Mouse (Mus musculus) limb, embryonic 15.5 days (tissue): ENCODE results near the gene Itga2b. TPM values are rescaled to one million over a fixed set of nuclear protein-coding genes. Genes with fewer than 3 reads are reported as not detected.

ENCODE experiments used
- ATAC-seq: fragments of 200-750 bp; cut with Nextera tagmentation; 2 replicates; pipeline ENCODE4 v1.8.0; 2017; ENCODE audit warnings: low read depth, moderate TSS enrichment; ENCODE audit not compliant: insufficient number of reproducible peaks, low FRiP score, low TSS enrichment
- H3K27ac ChIP-seq: fragments of 300-500 bp; sonication (generic); 2 replicates; pipeline ENCODE4 v1.5.1; 2015; ENCODE audit warnings: moderate library complexity, mild to moderate bottlenecking, inconsistent platforms
- H3K27me3 ChIP-seq: fragments of 300-500 bp; sonication (generic); 2 replicates; pipeline ENCODE4 v1.6.1; 2015; ENCODE audit warnings: inconsistent platforms
- H3K36me3 ChIP-seq: fragments of 300-500 bp; sonication (generic); 2 replicates; pipeline ENCODE4 v1.6.1; 2015; ENCODE audit warnings: inconsistent platforms
- H3K4me1 ChIP-seq: fragments of 300-500 bp; sonication (generic); 2 replicates; pipeline ENCODE4 v1.6.1; 2015; ENCODE audit warnings: inconsistent platforms
- H3K4me2 ChIP-seq: fragments of 300-500 bp; sonication (generic); 2 replicates; pipeline ENCODE4 v1.6.1; 2015; ENCODE audit warnings: mild to moderate bottlenecking, inconsistent platforms
- H3K4me3 ChIP-seq: fragments of 300-500 bp; sonication (generic); 2 replicates; pipeline ENCODE4 v1.5.1; 2015; ENCODE audit warnings: mild to moderate bottlenecking, inconsistent platforms
- H3K9ac ChIP-seq: fragments of 300-500 bp; sonication (generic); 2 replicates; pipeline ENCODE4 v1.6.1; 2015; ENCODE audit warnings: inconsistent platforms
- H3K9me3 ChIP-seq: fragments of 300-500 bp; sonication (generic); 2 replicates; pipeline ENCODE4 v1.6.1; 2016; ENCODE audit warnings: inconsistent platforms
- WGBS: fragments of 180-500 bp; shearing (Covaris S2); methylation state at CpG from one replicate; pipeline ENCODE4 v1.1.7; 2015; 5-methylcytosine and 5-hydroxymethylcytosine counted together
- polyA plus RNA-seq: library from polyadenylated mRNA; unstranded; fragments of >200 nt; fragmentation: Nextera tagmentation; extraction: Ambion mirVana; gene quantifications from 2 replicates; pipeline ENCODE4 v1.2.1, GENCODE M21; 2015

Itga2b gene
- polyA plus RNA-seq, 1 experiment from 2014 or later: 6.9 TPM

- Histone ChIP-seq H3K4me3 (no peak overlapping the region), H3K27ac (no peak overlapping the region), H3K9me3 (no peaks in the 10 kb centered on the region), H3K4me1 (peaks cover 42% of the 10 kb centered on the region), H3K27me3 (no peaks in the 10 kb centered on the region; the same call in 1 of the 2 replicates), H3K36me3 (peaks cover 35% of the 10 kb centered on the region), H3K9ac (peak overlapping the region; percentile 23; the same call in 1 of the 2 replicates), H3K4me2 (0 out of 2 replicates have a peak overlapping the region, but pooled peaks have one; percentile 17)
- ATAC-seq: no peak
- WGBS: 62% methylated on average over 16 of the region's 16 CpGs
Measured at GRCm38 (mm10) chr11:102432115-102432843, 37.6 kb downstream of the Itga2b start.

DNA sequence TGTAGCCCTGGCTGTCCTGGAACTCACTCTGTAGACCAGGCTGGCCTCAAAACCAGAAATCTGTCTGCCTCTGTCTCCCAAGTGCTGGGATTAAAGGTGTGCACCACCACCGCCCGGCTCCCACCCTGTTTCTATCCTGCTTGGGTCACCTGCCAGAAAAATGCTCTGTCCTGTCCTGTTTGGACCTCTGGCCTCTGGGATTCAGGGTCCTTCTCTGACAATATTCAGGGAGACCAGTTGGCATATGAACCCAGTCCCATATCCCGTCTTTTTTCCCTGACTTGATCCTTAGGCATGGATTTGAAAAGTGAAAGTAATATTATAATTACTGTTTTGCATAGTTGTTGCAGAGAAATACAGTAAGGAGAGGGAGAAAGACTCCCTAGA, 38.2 kb downstream of the Itga2b start:
- peaks cover 38% of the 10 kb centered on the region for H3K4me1 ChIP-seq
- H3K27ac ChIP-seq: no peak overlapping the region
- H3K27me3 ChIP-seq: no peaks in the 10 kb centered on the region; the same call in 1 of the 2 replicates
- H3K9me3 ChIP-seq: no peaks in the 10 kb centered on the region
- peaks cover 33% of the 10 kb centered on the region for H3K36me3 ChIP-seq
- H3K9ac ChIP-seq: peak overlapping the region; percentile 23; the same call in 1 of the 2 replicates
- WGBS: 74% methylated on average over 3 of the region's 3 CpGs
- H3K4me3 ChIP-seq: no peak overlapping the region
- ATAC-seq: no peak
- H3K4me2 ChIP-seq: 0 out of 2 replicates have a peak overlapping the region, but pooled peaks have one; percentile 17

- Histone ChIP-seq H3K4me3 (peak overlapping the region; percentile 77), H3K4me1 (peaks cover 38% of the 10 kb centered on the region), H3K9me3 (no peaks in the 10 kb centered on the region), H3K27ac (peak overlapping the region; percentile 91), H3K4me2 (peak overlapping the region; percentile 90), H3K27me3 (no peaks in the 10 kb centered on the region; the same call in 1 of the 2 replicates), H3K36me3 (peaks cover 28% of the 10 kb centered on the region), H3K9ac (peak overlapping the region; percentile 54)
- ATAC-seq: no peak
- WGBS: 0% methylated on average over 7 of the region's 7 CpGs
Measured at GRCm38 (mm10) chr11:102431018-102431645, 38.8 kb downstream of the Itga2b start.

DNA sequence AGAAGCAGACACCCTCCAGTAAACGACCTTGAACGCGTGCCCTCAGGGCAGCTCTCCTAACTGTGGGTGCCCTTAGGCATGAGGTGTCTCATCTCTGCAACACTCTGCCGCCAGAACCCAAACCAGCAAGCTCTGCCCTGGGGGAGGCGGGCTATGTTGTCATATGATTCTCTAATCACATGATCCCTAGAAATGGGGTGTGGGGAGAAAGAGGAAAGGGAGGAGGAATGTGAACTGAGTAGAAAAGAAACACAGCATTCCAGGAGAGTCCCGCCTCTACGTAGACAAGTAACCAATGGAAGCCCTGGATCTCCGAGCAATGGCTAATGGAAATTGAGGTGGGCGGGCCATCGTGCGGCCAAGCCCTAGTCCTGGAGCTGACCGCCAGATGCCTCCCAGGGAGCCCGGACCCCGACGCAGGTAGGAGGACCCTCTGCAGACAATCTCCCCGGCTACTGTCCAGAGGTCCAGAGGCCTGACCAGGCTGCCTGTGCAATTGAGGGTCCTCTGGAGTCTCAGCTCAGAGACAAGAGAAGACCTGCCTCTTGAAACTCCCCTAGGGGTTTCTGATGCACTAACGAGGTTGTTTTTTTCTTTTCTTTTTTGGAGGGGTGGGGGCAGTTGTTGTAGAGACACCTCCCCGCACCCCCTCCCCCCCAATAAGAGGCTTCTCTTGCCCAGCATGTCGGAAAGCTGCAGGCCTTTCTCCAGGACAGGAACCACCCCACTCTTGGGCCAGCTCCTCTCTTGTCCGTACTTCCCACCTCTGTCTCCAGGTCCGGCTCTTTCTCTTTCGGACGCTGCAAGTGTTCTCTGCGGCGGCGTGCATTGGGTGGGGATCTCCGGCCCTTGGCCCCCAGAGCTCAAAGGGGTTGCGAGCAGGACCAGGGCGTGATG, 39.6 kb downstream of the Itga2b start, which contains the start of gene Grn:
Gene Grn, plus strand, starts transcription at position 195 of the 897 bp plus-strand sequence.
- peak within 1 kb of the TSS; percentile 54 for H3K9ac ChIP-seq
- peak within 1 kb of the TSS; percentile 91 for H3K27ac ChIP-seq
- H3K4me2 ChIP-seq: peak within 1 kb of the TSS; percentile 90
- peak; percentile 91 for ATAC-seq
- H3K4me1 ChIP-seq: peaks cover 38% of the 10 kb centered on the region
- peak within 1 kb of the TSS; percentile 77 for H3K4me3 ChIP-seq
- no peaks in the 10 kb centered on the region for H3K9me3 ChIP-seq
- 1% methylated on average over 29 of the region's 29 CpGs for WGBS
- peaks cover 20% of the 10 kb centered on the region for H3K36me3 ChIP-seq
- no peaks in the 10 kb centered on the region; the same call in 1 of the 2 replicates for H3K27me3 ChIP-seq

GRCm38 (mm10) chr11:102429551-102429950, 40.4 kb downstream of the Itga2b start:
- Histone ChIP-seq H3K9ac (peak overlapping the region; percentile 33; the same call in 1 of the 2 replicates), H3K4me3 (peak overlapping the region; percentile 77), H3K27me3 (no peaks in the 10 kb centered on the region; the same call in 1 of the 2 replicates), H3K4me2 (peak overlapping the region; percentile 90), H3K36me3 (peaks cover 12% of the 10 kb centered on the region), H3K9me3 (no peaks in the 10 kb centered on the region), H3K27ac (peak overlapping the region; percentile 24; the same call in 1 of the 2 replicates), H3K4me1 (peaks cover 38% of the 10 kb centered on the region)
- WGBS: 43% methylated on average over 3 of the region's 3 CpGs
- ATAC-seq: no peak

DNA sequence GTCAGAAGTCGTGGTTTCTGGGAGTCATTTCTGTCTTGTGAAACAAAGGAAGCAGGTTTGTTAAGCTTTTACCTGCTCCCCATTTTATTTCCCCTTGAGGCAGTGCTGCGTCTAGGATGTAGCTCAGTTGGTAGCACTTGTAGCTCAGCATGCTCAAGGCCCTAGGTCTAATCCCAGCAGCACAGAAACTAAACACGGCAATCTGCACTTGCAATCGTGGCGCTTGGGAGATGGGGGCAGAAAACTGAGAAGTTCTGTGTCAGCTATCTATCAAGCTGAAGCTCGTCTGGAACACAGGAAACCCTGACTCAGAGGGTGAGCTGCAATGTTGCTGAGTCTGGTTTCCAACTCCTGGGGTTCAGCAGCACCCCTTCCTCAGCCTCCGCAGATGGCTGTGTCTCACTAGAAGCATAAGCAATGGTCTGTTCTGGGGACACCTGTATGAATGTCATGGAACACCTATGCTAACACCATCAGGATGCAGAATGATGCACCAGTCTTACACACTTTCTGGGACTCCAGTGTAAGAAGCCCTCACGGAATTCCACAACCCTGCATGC, 40.9 kb downstream of the Itga2b start:
- H3K9me3 ChIP-seq: no peaks in the 10 kb centered on the region
- peak overlapping the region; percentile 77; the same call in 1 of the 2 replicates for H3K4me3 ChIP-seq
- no peak overlapping the region for H3K4me2 ChIP-seq
- no peak overlapping the region for H3K27ac ChIP-seq
- H3K36me3 ChIP-seq: peaks cover 9% of the 10 kb centered on the region; the same call in 1 of the 2 replicates
- no peak overlapping the region for H3K9ac ChIP-seq
- WGBS: 62% methylated on average over 8 of the region's 8 CpGs
- no peaks in the 10 kb centered on the region; the same call in 1 of the 2 replicates for H3K27me3 ChIP-seq
- peaks cover 35% of the 10 kb centered on the region for H3K4me1 ChIP-seq
- no peak for ATAC-seq

DNA sequence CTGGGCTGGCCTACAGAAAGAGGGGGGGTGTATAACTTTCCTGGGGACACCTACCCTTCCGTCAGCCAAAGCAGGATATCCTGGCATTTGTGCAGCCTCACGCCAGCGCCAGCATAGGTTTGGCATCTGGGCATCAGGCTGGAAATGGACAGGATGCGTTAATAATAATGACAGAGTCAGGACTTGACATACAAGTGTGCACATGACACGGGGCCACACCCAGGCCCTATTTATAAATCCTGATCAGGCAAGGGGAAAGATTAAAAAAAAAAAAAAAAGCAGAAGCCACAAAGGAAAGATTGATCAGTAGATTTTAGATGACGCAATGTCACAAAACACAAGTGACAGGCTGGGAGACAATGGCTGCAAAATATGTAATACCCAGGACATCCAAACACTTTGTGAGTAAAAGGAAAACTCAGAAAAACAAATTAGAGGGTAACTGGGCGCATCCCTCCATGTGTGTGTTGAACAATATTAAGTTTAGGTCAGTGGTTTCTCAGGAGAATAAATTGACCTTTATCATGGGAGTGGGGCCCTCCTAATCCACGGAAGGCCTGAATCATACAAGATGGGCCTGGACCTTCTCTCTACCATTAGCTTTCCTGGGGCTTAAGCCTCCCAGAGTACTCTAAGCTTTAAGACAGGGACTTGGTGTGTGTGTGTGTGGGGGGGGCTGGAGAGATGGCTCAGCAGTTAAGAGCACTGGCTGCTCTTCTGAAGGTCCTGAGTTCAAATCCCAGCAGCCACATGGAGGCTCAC, 44.2 kb downstream of the Itga2b start:
- H3K4me1 ChIP-seq: peaks cover 8% of the 10 kb centered on the region
- H3K4me3 ChIP-seq: no peak overlapping the region
- H3K27ac ChIP-seq: no peak overlapping the region
- H3K9me3 ChIP-seq: no peaks in the 10 kb centered on the region
- no peak overlapping the region for H3K9ac ChIP-seq
- ATAC-seq: no peak
- WGBS: 78% methylated on average over 8 of the region's 8 CpGs
- no peaks in the 10 kb centered on the region; the same call in 1 of the 2 replicates for H3K27me3 ChIP-seq
- no peaks in the 10 kb centered on the region for H3K36me3 ChIP-seq
- H3K4me2 ChIP-seq: no peak overlapping the region

DNA sequence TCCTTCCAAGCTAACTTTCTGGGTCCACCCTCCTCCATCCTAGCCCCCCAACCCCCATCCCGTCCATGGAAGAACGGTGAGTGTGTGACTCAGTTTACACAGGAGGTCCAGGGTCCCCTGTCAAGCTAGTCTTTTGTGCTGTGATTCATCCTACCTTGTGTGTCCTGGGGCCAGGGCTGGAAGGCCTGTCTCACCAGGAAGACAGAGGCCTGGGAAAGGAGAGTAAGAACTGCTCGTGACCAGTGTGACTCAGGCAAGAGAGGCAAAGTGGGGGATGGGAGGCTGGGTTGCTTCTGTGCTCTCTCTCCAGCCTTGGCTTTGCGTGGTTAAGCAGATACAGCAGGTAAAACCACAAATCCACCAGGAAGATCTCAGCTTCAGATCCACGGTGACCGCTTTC, 45.3 kb downstream of the Itga2b start:
- WGBS: 73% methylated on average over 6 of the region's 6 CpGs
- Histone ChIP-seq H3K27ac (no peak overlapping the region), H3K4me2 (no peak overlapping the region), H3K9ac (no peak overlapping the region), H3K4me3 (no peak overlapping the region), H3K36me3 (no peaks in the 10 kb centered on the region), H3K27me3 (no peaks in the 10 kb centered on the region; the same call in 1 of the 2 replicates), H3K4me1 (peaks cover 5% of the 10 kb centered on the region), H3K9me3 (no peaks in the 10 kb centered on the region)
- ATAC-seq: no peak

- 52% methylated on average over 8 of the region's 8 CpGs for WGBS
- Histone ChIP-seq H3K9me3 (no peaks in the 10 kb centered on the region), H3K4me1 (no peaks in the 10 kb centered on the region), H3K27ac (no peak overlapping the region), H3K9ac (no peak overlapping the region), H3K4me2 (no peak overlapping the region), H3K4me3 (no peak overlapping the region), H3K27me3 (no peaks in the 10 kb centered on the region), H3K36me3 (no peaks in the 10 kb centered on the region)
- no peak for ATAC-seq
Measured at GRCm38 (mm10) chr11:102421559-102421958, 48.4 kb downstream of the Itga2b start.

- no peaks in the 10 kb centered on the region for H3K27me3 ChIP-seq
- no peak overlapping the region for H3K9ac ChIP-seq
- no peak overlapping the region for H3K27ac ChIP-seq
- no peak overlapping the region for H3K4me2 ChIP-seq
- H3K9me3 ChIP-seq: no peaks in the 10 kb centered on the region
- no peak overlapping the region for H3K4me3 ChIP-seq
- no peaks in the 10 kb centered on the region for H3K4me1 ChIP-seq
- ATAC-seq: no peak
- H3K36me3 ChIP-seq: no peaks in the 10 kb centered on the region
Measured at GRCm38 (mm10) chr11:102418887-102419286, 51.0 kb downstream of the Itga2b start.
